Mouse (Mus musculus) kidney, adult 2 months (tissue): ENCODE data around the gene Ak8. TPM values are rescaled to one million over a fixed set of nuclear protein-coding genes. Genes with fewer than 3 reads are reported as not detected.

Experiments used
- DNase-seq: peaks from one replicate; pipeline ENCODE4 v3.0.0; 2021
- H3K27ac ChIP-seq: fragments of 200-500 bp; 2 replicates; pipeline ENCODE4 v1.5.1; 2012; ENCODE audit warnings: low read depth, low read length, control low read depth, inconsistent platforms; ENCODE audit not compliant: insufficient read depth
- H3K27me3 ChIP-seq: fragments of 200-500 bp; replicated peaks from 2 replicates; pipeline ENCODE4 v1.6.1; 2012; ENCODE audit warnings: mild to moderate bottlenecking, moderate library complexity, low read length, inconsistent platforms; ENCODE audit not compliant: control insufficient read depth, insufficient read depth
- H3K36me3 ChIP-seq: fragments of 200-500 bp; 2 replicates; pipeline ENCODE4 v1.6.1; 2012; ENCODE audit warnings: mild to moderate bottlenecking, moderate library complexity, low read length, inconsistent platforms; ENCODE audit not compliant: control insufficient read depth, insufficient read depth
- H3K4me1 ChIP-seq: fragments of 200-500 bp; 2 replicates; pipeline ENCODE4 v1.6.1; 2011; ENCODE audit warnings: low read length; ENCODE audit not compliant: control insufficient read depth, insufficient read depth
- H3K4me3 ChIP-seq: fragments of 200-500 bp; 2 replicates; pipeline ENCODE4 v1.5.1; 2011; ENCODE audit warnings: mild to moderate bottlenecking, low read depth, low read length, control low read depth; ENCODE audit not compliant: insufficient read depth
- CTCF ChIP-seq: fragments of 200-500 bp; conservative IDR thresholded peaks from 2 replicates; pipeline ENCODE4 v1.5.1; 2011; ENCODE audit warnings: low read depth, mild to moderate bottlenecking, control low read depth, low read length, moderate library complexity, mixed read lengths; ENCODE audit not compliant: insufficient read depth, insufficient read length
- POLR2A ChIP-seq: fragments of 200-500 bp; IDR thresholded peaks from one replicate; pipeline ENCODE4 v1.6.1; 2011; ENCODE audit warnings: low read depth, low read length, control low read depth
- WGBS: fragments of 180-500 bp; shearing (Covaris S2); methylation state at CpG from one replicate; pipeline ENCODE4 v1.1.7; 2018; 5-methylcytosine and 5-hydroxymethylcytosine counted together
- polyA plus RNA-seq: library from polyadenylated mRNA; depleted of rRNA; stranded (reverse); fragments of >200 nt; gene quantifications from 2 replicates; pipeline ENCODE4 v1.2.3, GENCODE M21; 2012; rRNA removed

Gene Ak8
- polyA plus RNA-seq, 1 experiment = 0.36 TPM

GRCm38 (mm10) chr2:28842042-28842441, 142.1 kb downstream of the Ak8 start:
- no peak for DNase-seq
- Histone ChIP-seq H3K4me1 (peaks cover 6% of the 10 kb centered on the region; the same call in 1 of the 2 replicates), H3K4me3 (no peak overlapping the region), H3K27ac (no peak overlapping the region), H3K36me3 (no peaks in the 10 kb centered on the region; the same call in 1 of the 2 replicates), H3K27me3 (no peaks in the 10 kb centered on the region)
- TF ChIP-seq POLR2A (no peak), CTCF (no peak)
- WGBS = 71% methylated on average over 3 of the region's 3 CpGs

GRCm38 (mm10) chr2:28848879-28849278, 148.9 kb downstream of the Ak8 start:
- Histone ChIP-seq H3K27me3 (no peaks in the 10 kb centered on the region), H3K27ac (no peak overlapping the region), H3K36me3 (peaks cover 2% of the 10 kb centered on the region; the same call in 1 of the 2 replicates), H3K4me3 (no peak overlapping the region), H3K4me1 (no peaks in the 10 kb centered on the region)
- 70% methylated on average over 2 of the region's 2 CpGs for WGBS
- no peak for DNase-seq
- TF ChIP-seq POLR2A (no peak), CTCF (no peak)

DNA sequence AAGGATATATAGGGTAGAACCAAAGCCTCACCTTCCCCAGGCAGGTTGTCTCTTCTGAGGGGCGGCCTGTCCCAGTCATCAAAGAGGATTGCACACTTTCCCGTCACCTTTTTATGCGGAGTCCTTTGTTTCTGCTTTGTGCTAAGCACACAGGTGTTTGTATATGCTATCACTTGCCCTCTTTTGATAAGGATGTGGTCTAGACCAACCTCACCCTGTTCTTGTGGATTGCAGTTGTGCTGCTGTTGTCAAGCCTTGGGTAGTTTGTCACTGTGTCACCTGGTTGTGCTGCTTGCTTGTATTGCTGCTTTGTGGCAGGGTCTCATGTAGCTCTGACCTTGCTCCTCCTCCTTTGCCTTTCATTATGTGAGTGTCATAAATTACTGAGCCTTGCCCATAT, 152.6 kb downstream of the Ak8 start:
- WGBS = 94% methylated on average over 3 of the region's 3 CpGs
- Histone ChIP-seq H3K4me1 (no peaks in the 10 kb centered on the region), H3K27me3 (no peaks in the 10 kb centered on the region), H3K36me3 (peaks cover 2% of the 10 kb centered on the region; the same call in 1 of the 2 replicates), H3K4me3 (no peak overlapping the region), H3K27ac (no peak overlapping the region)
- no peak for TF ChIP-seq CTCF
- TF ChIP-seq POLR2A = no peak
- DNase-seq = no peak

DNA sequence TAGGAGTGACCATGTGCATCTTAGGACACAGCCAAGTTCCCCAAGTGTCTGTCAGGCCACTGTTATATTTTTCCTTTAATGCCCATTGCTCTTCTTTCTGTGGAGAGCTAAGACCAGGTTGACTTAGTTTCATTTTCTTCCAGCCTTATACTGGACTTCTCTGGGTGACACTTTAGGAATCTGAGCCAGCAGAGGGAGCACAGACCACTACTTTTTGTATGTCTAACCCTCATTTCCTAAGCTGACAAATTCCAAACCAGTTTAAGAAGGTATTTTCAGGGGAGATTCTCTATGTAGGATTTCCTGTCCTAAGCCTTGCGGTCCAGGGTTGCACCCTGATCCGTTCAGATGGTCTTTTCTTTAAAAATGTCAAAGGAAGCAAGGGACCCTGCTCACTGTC, 155.8 kb downstream of the Ak8 start:
- WGBS = 89% methylated on average over 2 of the region's 2 CpGs
- TF ChIP-seq POLR2A = no peak
- no peak for TF ChIP-seq CTCF
- H3K27ac ChIP-seq = no peak overlapping the region
- H3K4me3 ChIP-seq = no peak overlapping the region
- H3K27me3 ChIP-seq = no peaks in the 10 kb centered on the region
- no peak for DNase-seq
- H3K4me1 ChIP-seq = no peaks in the 10 kb centered on the region
- no peaks in the 10 kb centered on the region; the same call in 1 of the 2 replicates for H3K36me3 ChIP-seq

DNA sequence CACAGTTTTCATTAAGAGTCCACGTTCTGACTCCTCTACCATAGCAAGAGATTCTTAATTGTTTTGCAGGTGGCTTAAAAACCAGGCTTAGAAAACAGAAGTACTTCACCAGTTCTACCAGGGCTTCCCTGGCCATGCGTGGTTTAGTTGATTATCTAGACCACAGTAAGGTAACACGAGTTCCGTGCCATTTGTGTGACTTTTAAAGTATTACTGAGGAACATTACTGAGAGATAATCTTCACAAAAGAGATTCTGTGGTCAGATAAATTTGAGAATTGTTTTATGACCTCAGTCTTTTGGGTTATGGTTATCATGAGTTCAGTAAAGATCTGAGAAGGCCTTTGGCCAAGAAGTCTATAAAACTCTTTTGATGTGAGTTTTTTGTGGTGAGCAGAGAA, 159.3 kb downstream of the Ak8 start:
- 91% methylated on average over 4 of the region's 4 CpGs for WGBS
- no peaks in the 10 kb centered on the region for H3K4me1 ChIP-seq
- H3K4me3 ChIP-seq = no peak overlapping the region
- H3K27me3 ChIP-seq = no peaks in the 10 kb centered on the region
- H3K27ac ChIP-seq = no peak overlapping the region
- no peak for TF ChIP-seq CTCF
- no peak for TF ChIP-seq POLR2A
- DNase-seq = no peak
- peaks cover 2% of the 10 kb centered on the region; the same call in 1 of the 2 replicates for H3K36me3 ChIP-seq

- Histone ChIP-seq H3K27ac (no peak overlapping the region), H3K4me1 (no peaks in the 10 kb centered on the region), H3K36me3 (peaks cover 2% of the 10 kb centered on the region; the same call in 1 of the 2 replicates), H3K4me3 (no peak overlapping the region), H3K27me3 (no peaks in the 10 kb centered on the region)
- DNase-seq = no peak
- WGBS = 96% methylated on average over 8 of the region's 8 CpGs
- TF ChIP-seq CTCF (no peak), POLR2A (no peak)
These were observed 160.9 kb downstream of the Ak8 start for GRCm38 (mm10) chr2:28860678-28861423.

Other genes starting within 250 kb of the Ak8 start
- gene 1700007K13Rik, start 233.8 kb upstream of the Ak8 start, polyA plus RNA-seq = 0.86 and 1.3 TPM in 2 replicates
- gene Mrps2, start 232.1 kb upstream of the Ak8 start, polyA plus RNA-seq = 65.7 and 72.7 TPM in 2 replicates
- gene Gbgt1, start 203.3 kb upstream of the Ak8 start, polyA plus RNA-seq = 1.2 and 1.3 TPM in 2 replicates
- 0.33 TPM in 1 of 2 replicates, not detected in the other for gene Gm10134, start 194.1 kb upstream of the Ak8 start, polyA plus RNA-seq
- gene Ralgds, start 187.0 kb upstream of the Ak8 start, polyA plus RNA-seq = 24.6 and 32.3 TPM in 2 replicates
- 0.15 TPM in 1 of 2 replicates, not detected in the other for gene Cel, start 136.8 kb upstream of the Ak8 start, polyA plus RNA-seq
- 20.4 and 20.8 TPM in 2 replicates for gene Gtf3c5, start 116.4 kb upstream of the Ak8 start, polyA plus RNA-seq
- gene Gfi1b, start 78.2 kb upstream of the Ak8 start, polyA plus RNA-seq = 0.06 and 0.30 TPM in 2 replicates
- gene Tsc1, start 58.9 kb upstream of the Ak8 start, polyA plus RNA-seq = 17.5 and 21.4 TPM in 2 replicates
- gene Spaca9, start 437 bp upstream of the Ak8 start, polyA plus RNA-seq = 1.4 and 1.5 TPM in 2 replicates
- gene Gtf3c4, start 140.2 kb downstream of the Ak8 start, polyA plus RNA-seq = 7.1 and 7.4 TPM in 2 replicates
- gene Ddx31, start 140.2 kb downstream of the Ak8 start, polyA plus RNA-seq = 2.6 and 3.4 TPM in 2 replicates
- gene Barhl1, start 216.5 kb downstream of the Ak8 start, polyA plus RNA-seq = 0.05 and 0.07 TPM in 2 replicates